Mouse (Mus musculus) MEL (cell line): Measurements from ENCODE around the gene Hectd1. TPM values are rescaled to one million over a fixed set of nuclear protein-coding genes. Genes with fewer than 3 reads are reported as not detected.
A peak's percentile ranks its signal among the peaks of the same experiment; 100 is the strongest.

Experiments
- DNase-seq: peaks from one replicate; pipeline ENCODE4 v3.0.0; 2011; ENCODE audit warnings: low read depth, low spot score
- H3K27ac ChIP-seq: 2 replicates; pipeline ENCODE4 v1.5.1; 2012; ENCODE audit warnings: low read depth, mild to moderate bottlenecking, control low read depth, low read length, moderate library complexity; ENCODE audit not compliant: control insufficient read depth
- H3K27me3 ChIP-seq, 2 experiments: fragments of 150-350 bp in 1 of 2; sonication (generic) in 1 of 2; 2 replicates each; pipeline ENCODE4 v1.6.1; 2012; ENCODE audit warnings: low read length in 2 of 2, mild to moderate bottlenecking in 2 of 2, improper control_type of control experiment in 1 of 2, moderate library complexity in 1 of 2; ENCODE audit not compliant: insufficient read depth in 2 of 2, control insufficient read depth in 1 of 2
- H3K36me3 ChIP-seq, 2 experiments: 2 replicates each; pipeline ENCODE4 v1.6.1; 2012 to 2014; ENCODE audit warnings: low read length in 2 of 2, improper control_type of control experiment in 1 of 2, inconsistent platforms in 1 of 2, mild to moderate bottlenecking in 1 of 2; ENCODE audit not compliant: insufficient read depth in 2 of 2, control insufficient read depth in 1 of 2
- H3K4me1 ChIP-seq, 2 experiments: fragments of 150-350 bp in 1 of 2; sonication (generic) in 1 of 2; 2 replicates each; pipeline ENCODE4 v1.6.1; 2012; ENCODE audit warnings: low read length in 2 of 2, improper control_type of control experiment in 1 of 2, mild to moderate bottlenecking in 1 of 2; ENCODE audit not compliant: insufficient read depth in 2 of 2, control insufficient read depth in 1 of 2
- H3K4me3 ChIP-seq, 2 experiments: fragments of 150-350 bp in 1 of 2; sonication (generic) in 1 of 2; 2 replicates each; pipeline ENCODE4 v1.5.1; 2012; ENCODE audit warnings: low read depth in 2 of 2, low read length in 2 of 2, mild to moderate bottlenecking in 2 of 2, moderate library complexity in 2 of 2, control low read depth in 1 of 2, improper control_type of control experiment in 1 of 2; ENCODE audit not compliant: control insufficient read depth in 1 of 2, insufficient read depth in 1 of 2
- H3K79me2 ChIP-seq: 2 replicates; pipeline ENCODE4 v1.6.1; 2012; ENCODE audit warnings: mild to moderate bottlenecking, low read length, moderate library complexity; ENCODE audit not compliant: control insufficient read depth, poor library complexity, insufficient read depth
- H3K9ac ChIP-seq: 2 replicates; pipeline ENCODE4 v1.6.1; 2012; ENCODE audit warnings: low read depth, mild to moderate bottlenecking, control low read depth, low read length, moderate library complexity; ENCODE audit not compliant: control insufficient read depth, poor library complexity, severe bottlenecking
- H3K9me3 ChIP-seq: fragments of 150-350 bp; sonication (generic); replicated peaks from 2 replicates; pipeline ENCODE4 v1.6.1; 2012; ENCODE audit warnings: mild to moderate bottlenecking, low read length, improper control_type of control experiment, moderate library complexity; ENCODE audit not compliant: insufficient read depth
- ELF1 ChIP-seq: IDR thresholded peaks from 2 replicates; pipeline ENCODE4 v1.6.1; 2014; ENCODE audit warnings: low read depth, mild to moderate bottlenecking, inconsistent platforms, low read length, improper control_type of control experiment, moderate library complexity
- EP300 ChIP-seq, 2 experiments: IDR thresholded peaks; 2 replicates each; pipeline ENCODE4 v1.6.1; 2011; ENCODE audit warnings: improper control_type of control experiment in 2 of 2, low read length in 2 of 2, low read depth in 1 of 2, mild to moderate bottlenecking in 1 of 2
- ETS1 ChIP-seq: IDR thresholded peaks from 2 replicates; pipeline ENCODE4 v1.6.1; 2012; ENCODE audit warnings: low read depth, mild to moderate bottlenecking, inconsistent platforms, low read length, improper control_type of control experiment, moderate library complexity
- GABPA ChIP-seq: IDR thresholded peaks from 2 replicates; pipeline ENCODE4 v1.6.1; 2012; ENCODE audit warnings: low read depth, mild to moderate bottlenecking, inconsistent platforms, low read length, improper control_type of control experiment, moderate library complexity
- GATA1 ChIP-seq: IDR thresholded peaks from 2 replicates; pipeline ENCODE4 v1.6.1; 2011; ENCODE audit warnings: low read depth, low read length, improper control_type of control experiment
- MAFK ChIP-seq: IDR thresholded peaks from 2 replicates; pipeline ENCODE4 v1.6.1; 2011; ENCODE audit warnings: low read depth, mild to moderate bottlenecking, low read length, improper control_type of control experiment, borderline replicate concordance
- MAZ ChIP-seq: IDR thresholded peaks from 2 replicates; pipeline ENCODE4 v1.6.1; 2012; ENCODE audit warnings: low read depth, mild to moderate bottlenecking, inconsistent platforms, low read length, improper control_type of control experiment
- MYB ChIP-seq: IDR thresholded peaks from 2 replicates; pipeline ENCODE4 v1.6.1; 2011; ENCODE audit warnings: mild to moderate bottlenecking, low read depth, low read length, improper control_type of control experiment
- MYC ChIP-seq: IDR thresholded peaks from 2 replicates; pipeline ENCODE4 v1.6.1; 2011; ENCODE audit warnings: low read depth, mild to moderate bottlenecking, low read length, improper control_type of control experiment, moderate library complexity
- POLR2A ChIP-seq, 2 experiments: IDR thresholded peaks; 2 replicates each; pipeline ENCODE4 v1.6.1; 2011 to 2012; ENCODE audit warnings: low read length in 2 of 2, mild to moderate bottlenecking in 2 of 2, control low read depth in 1 of 2, improper control_type of control experiment in 1 of 2, low read depth in 1 of 2, moderate library complexity in 1 of 2; ENCODE audit not compliant: control insufficient read depth in 1 of 2, insufficient read depth in 1 of 2, poor library complexity in 1 of 2
- POLR2AphosphoS2 ChIP-seq: IDR thresholded peaks from 2 replicates; pipeline ENCODE4 v1.6.1; 2011; ENCODE audit warnings: low read length, improper control_type of control experiment
- SIN3A ChIP-seq: IDR thresholded peaks from 2 replicates; pipeline ENCODE4 v1.6.1; 2012; ENCODE audit warnings: low read length, improper control_type of control experiment, inconsistent platforms
- SMC3 ChIP-seq: IDR thresholded peaks from 2 replicates; pipeline ENCODE4 v1.6.1; 2011; ENCODE audit warnings: low read depth, low read length, improper control_type of control experiment
- TAL1 ChIP-seq: IDR thresholded peaks from 2 replicates; pipeline ENCODE4 v1.6.1; 2012; ENCODE audit warnings: mild to moderate bottlenecking, inconsistent platforms, low read length, moderate library complexity, mixed read lengths
- TBP ChIP-seq: IDR thresholded peaks from 2 replicates; pipeline ENCODE4 v1.8.0; 2011; ENCODE audit warnings: low read depth, low read length, improper control_type of control experiment
- USF1 ChIP-seq: IDR thresholded peaks from 2 replicates; pipeline ENCODE4 v1.6.1; 2014; ENCODE audit warnings: low read depth, mild to moderate bottlenecking, inconsistent platforms, low read length, improper control_type of control experiment, moderate library complexity
- polyA plus RNA-seq, 2 experiments: library from polyadenylated mRNA; stranded (reverse) in 1 of 2; unstranded in 1 of 2; fragments of >175 nt in 1 of 2; fragments of >200 nt in 1 of 2; gene quantifications; 2 replicates each; pipeline versions ENCODE4 v1.2.1 to v1.2.4; 2012; ENCODE audit warnings: low replicate concordance in 2 of 2, low read depth in 1 of 2; ENCODE audit not compliant: insufficient read length in 2 of 2, insufficient read depth in 1 of 2, missing spikeins in 1 of 2
- total RNA-seq: library from RNA; depleted of rRNA; stranded (reverse); fragments of 300-350 nt; gene quantifications from 2 replicates; pipeline ENCODE4 v1.2.3, GENCODE M21; 2012; rRNA removed

Gene Hectd1
- total and polyA plus RNA-seq, 3 experiments = 55.2 to 248 (median 72.0) TPM

DNA sequence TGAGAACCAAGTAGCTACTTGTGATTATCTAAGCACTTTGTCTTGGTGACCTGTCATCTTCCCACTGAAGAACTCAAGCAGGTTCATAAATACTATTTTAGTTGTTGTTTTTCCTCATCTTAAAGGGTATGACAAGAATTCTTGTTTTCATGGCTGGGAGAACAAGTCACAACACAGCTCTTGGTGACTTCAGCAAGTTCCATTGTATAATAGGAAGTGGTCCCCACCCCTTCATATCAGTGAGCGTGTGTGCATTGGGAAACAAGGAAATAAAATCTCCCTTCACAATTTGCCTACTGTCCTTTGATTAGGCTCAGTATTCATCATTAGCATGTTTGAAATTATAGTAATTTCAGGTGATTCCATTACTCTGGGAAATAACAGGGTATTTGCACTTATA is 134.4 kb downstream of the Hectd1 start:
- H3K36me3 ChIP-seq = peaks cover 0 to 22% of the 10 kb centered on the region in 2 experiments; a peak in 2 of 4 replicates
- H3K9me3 ChIP-seq = no peaks in the 10 kb centered on the region
- TF ChIP-seq TBP (no peak), ELF1 (peak; percentile 59; the same call in 1 of the 2 replicates), GATA1 (peak; percentile 44), MAFK (0 out of 2 replicates have a peak, but pooled peaks have one; percentile 3), SMC3 (no peak), MYC (0 out of 2 replicates have a peak, but pooled peaks have one; percentile 34), EP300 (IDR thresholded peaks at IDR 0.05; ENCODE audit: low read depth in 1 of 2, low read length in 2 of 2) (0 out of 4 replicates have a peak, but pooled peaks of 1 of the 2 experiments have one; percentile 25), MAZ (no peak), ETS1 (0 out of 2 replicates have a peak, but pooled peaks have one; percentile 24)
- TF ChIP-seq, all 39 proteins: peak for 6
- Histone ChIP-seq H3K9ac (no peak overlapping the region; the same call in 1 of the 2 replicates), H3K27ac (peak overlapping the region; percentile 35; the same call in 1 of the 2 replicates), H3K79me2 (peaks cover 17% of the 10 kb centered on the region), H3K27me3 (no peaks in the 10 kb centered on the region), H3K4me3 (peak overlapping the region in 1 of 2 experiments; percentile 24; a peak in 1 of 4 replicates), H3K4me1 (peaks cover 14 to 21% of the 10 kb centered on the region in 2 experiments)
- peak; percentile 70 for DNase-seq

DNA sequence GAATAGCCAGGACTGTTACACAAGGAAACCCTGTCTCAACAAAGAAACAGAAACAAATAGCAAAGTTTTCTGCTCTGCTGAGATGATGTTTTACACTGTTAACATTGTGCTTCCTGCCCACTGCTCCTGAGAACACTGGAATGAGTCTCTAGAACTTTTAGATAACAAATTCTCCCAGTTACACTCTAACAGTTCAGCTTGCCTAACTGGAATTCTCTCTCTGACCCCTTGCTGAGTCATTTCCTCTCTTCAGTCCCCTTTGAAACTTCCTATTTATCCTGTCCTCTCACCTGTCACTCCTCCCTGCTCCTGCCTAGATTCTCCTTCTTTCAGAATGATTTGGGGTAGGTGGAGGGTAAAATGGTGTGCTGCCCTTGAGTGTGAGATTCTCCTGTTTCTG is 135.2 kb downstream of the Hectd1 start:
- peak overlapping the region; percentile 71 for H3K27ac ChIP-seq
- DNase-seq = peak; percentile 44
- H3K27me3 ChIP-seq = no peaks in the 10 kb centered on the region
- TF ChIP-seq EP300 (IDR thresholded peaks at IDR 0.05; ENCODE audit: low read depth in 1 of 2, low read length in 2 of 2) (peak in 1 of 2 experiments; percentile 21; a peak in 1 of 4 replicates), TAL1 (no peak; the same call in 1 of the 2 replicates), GABPA (no peak), POLR2AphosphoS2 (no peak), POLR2A (IDR thresholded peaks at IDR 0.05; ENCODE audit: control insufficient read depth in 1 of 2, insufficient read depth in 1 of 2, low read depth in 1 of 2, low read length in 2 of 2, poor library complexity in 1 of 2) (no peak), ETS1 (0 out of 2 replicates have a peak, but pooled peaks have one; percentile 11), MYB (0 out of 2 replicates have a peak, but pooled peaks have one; percentile 9), SIN3A (peak; percentile 8; the same call in 1 of the 2 replicates), USF1 (no peak)
- H3K9me3 ChIP-seq = no peaks in the 10 kb centered on the region
- peaks cover 23% of the 10 kb centered on the region for H3K79me2 ChIP-seq
- H3K36me3 ChIP-seq = peaks cover 0 to 24% of the 10 kb centered on the region in 2 experiments; a peak in 2 of 4 replicates
- H3K9ac ChIP-seq = peak overlapping the region; percentile 44
- H3K4me3 ChIP-seq = peak overlapping the region; percentile 13 to 24; a peak in 1 of 4 replicates
- peaks cover 17 to 28% of the 10 kb centered on the region in 2 experiments for H3K4me1 ChIP-seq

Other genes starting within 250 kb of the Hectd1 start
- not detected in 2 replicates for gene Coch, start 236.2 kb downstream of the Hectd1 start, total RNA-seq
- not detected for gene Coch, start 236.2 kb downstream of the Hectd1 start, polyA plus RNA-seq
- gene Ap4s1, start 138.5 kb downstream of the Hectd1 start, total RNA-seq = 10.1 and 13.3 TPM in 2 replicates
- 1 to 10 TPM in 1 of 2 experiments, not detected in 1; 9.0 TPM for gene Ap4s1, start 138.5 kb downstream of the Hectd1 start, polyA plus RNA-seq
- gene Strn3, start 137.6 kb downstream of the Hectd1 start, total RNA-seq = 25.1 and 29.4 TPM in 2 replicates
- 10 to 100 TPM; 19.0 to 46.3 TPM for gene Strn3, start 137.6 kb downstream of the Hectd1 start, polyA plus RNA-seq
- 41.2 and 46.2 TPM in 2 replicates for gene Heatr5a, start 141.8 kb upstream of the Hectd1 start, total RNA-seq
- gene Heatr5a, start 141.8 kb upstream of the Hectd1 start, polyA plus RNA-seq = 10 to 100 TPM; 70.4 to 70.5 TPM
- gene Dtd2, start 177.0 kb upstream of the Hectd1 start, total RNA-seq = 15.5 and 16.1 TPM in 2 replicates
- gene Dtd2, start 177.0 kb upstream of the Hectd1 start, polyA plus RNA-seq = 10 to 100 TPM in 1 of 2 experiments, not detected in 1; 22.4 TPM
- not detected in 2 replicates for gene Gpr33, start 198.5 kb upstream of the Hectd1 start, total RNA-seq
- not detected for gene Gpr33, start 198.5 kb upstream of the Hectd1 start, polyA plus RNA-seq